Mouse (Mus musculus): ENCODE measurements at regions not wholly inside any gene's neighbourhood (a gene's known extent, or its start where the extent isn't known, plus 50 kb on each side); places are given as distances from the start of the nearest gene placed in this dataset.

DNA sequence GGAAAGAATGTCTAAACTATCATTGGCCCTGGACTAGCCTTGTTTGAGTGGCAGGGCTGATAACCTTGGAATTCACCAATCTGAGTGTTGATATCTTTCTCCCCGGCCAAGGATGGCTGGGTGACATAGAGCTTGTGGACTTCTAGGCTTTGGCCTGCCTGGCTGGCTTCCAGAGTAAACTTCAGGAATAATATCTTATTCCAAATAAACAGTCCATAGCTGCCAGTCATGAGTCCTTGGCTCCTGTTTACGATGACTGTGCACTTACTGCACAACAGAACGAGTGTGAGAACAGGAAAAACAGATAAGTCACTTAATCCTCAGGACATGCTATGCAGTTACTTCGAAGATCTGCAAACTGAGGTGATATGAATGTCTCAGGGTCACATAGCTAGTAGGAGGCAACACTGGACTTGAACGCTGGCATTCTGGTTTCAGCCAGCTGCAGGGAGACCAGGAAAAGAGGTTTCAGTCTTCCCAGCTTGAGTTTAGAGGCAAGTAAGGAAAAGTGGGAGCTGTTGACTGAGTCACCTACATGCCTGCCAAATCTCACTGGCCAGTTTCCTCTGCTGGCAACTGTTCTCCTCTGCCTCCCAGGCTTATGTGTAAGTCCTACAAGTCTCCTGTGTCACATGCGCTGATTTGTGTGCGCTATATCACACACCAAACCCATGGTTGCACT is 74.6 kb downstream of the Il12a start:
- WGBS, result 38% methylated on average over 7 of the region's 7 CpGs
- Histone ChIP-seq H3K4me1 (ENCODE audit: insufficient read depth) (no peaks in the 10 kb centered on the region), H3K9me3 (ENCODE audit: low read depth, low read length) (no peaks in the 10 kb centered on the region), H3K4me3 (ENCODE audit: low read depth, low read length) (no peak overlapping the region), H3K9ac (no peak overlapping the region), H3K4me2 (no peak overlapping the region), H3K36me3 (ENCODE audit: insufficient read depth) (no peaks in the 10 kb centered on the region), H3K27me3 (ENCODE audit: insufficient read depth, low read length) (no peaks in the 10 kb centered on the region), H3K27ac (ENCODE audit: low read depth) (no peak overlapping the region)
- peak; percentile 72; the same call in 1 of the 2 replicates for ATAC-seq (ENCODE audit: insufficient read depth)
- DNase-seq, result peak; percentile 78
- no peak for TF ChIP-seq CTCF (IDR thresholded peaks at IDR 0.05; ENCODE audit: low read depth)

DNA sequence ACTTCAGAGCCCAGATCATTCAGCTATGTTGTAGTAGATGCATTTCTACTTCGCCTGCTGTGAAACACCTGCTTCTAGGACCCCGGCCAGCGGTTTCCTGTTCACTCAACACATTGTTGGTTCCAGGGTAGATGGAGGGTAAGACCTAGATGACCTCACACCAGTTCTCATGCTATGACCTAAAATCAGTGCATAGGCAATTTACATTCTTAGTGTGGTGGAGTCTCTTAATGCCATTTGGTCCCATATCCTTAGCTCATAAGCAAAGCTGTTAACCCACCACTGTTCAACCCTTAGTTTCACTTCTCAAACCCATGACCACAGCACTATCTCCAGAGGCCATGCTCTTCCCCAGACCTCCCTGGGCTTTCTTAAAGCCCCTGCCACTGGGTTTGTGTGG is 81.1 kb downstream of the Il12a start:
- Histone ChIP-seq H3K9ac (no peak overlapping the region), H3K36me3 (ENCODE audit: insufficient read depth) (no peaks in the 10 kb centered on the region), H3K27ac (ENCODE audit: low read depth) (no peak overlapping the region), H3K4me2 (no peak overlapping the region), H3K27me3 (ENCODE audit: insufficient read depth, low read length) (no peaks in the 10 kb centered on the region), H3K4me1 (ENCODE audit: insufficient read depth) (no peaks in the 10 kb centered on the region), H3K9me3 (ENCODE audit: low read depth, low read length) (no peaks in the 10 kb centered on the region), H3K4me3 (ENCODE audit: low read depth, low read length) (no peak overlapping the region)
- 85% methylated on average over 3 of the region's 3 CpGs for WGBS
- DNase-seq (no peak), ATAC-seq (ENCODE audit: insufficient read depth) (no peak)
- TF ChIP-seq CTCF (IDR thresholded peaks at IDR 0.05; ENCODE audit: low read depth), result no peak

DNA sequence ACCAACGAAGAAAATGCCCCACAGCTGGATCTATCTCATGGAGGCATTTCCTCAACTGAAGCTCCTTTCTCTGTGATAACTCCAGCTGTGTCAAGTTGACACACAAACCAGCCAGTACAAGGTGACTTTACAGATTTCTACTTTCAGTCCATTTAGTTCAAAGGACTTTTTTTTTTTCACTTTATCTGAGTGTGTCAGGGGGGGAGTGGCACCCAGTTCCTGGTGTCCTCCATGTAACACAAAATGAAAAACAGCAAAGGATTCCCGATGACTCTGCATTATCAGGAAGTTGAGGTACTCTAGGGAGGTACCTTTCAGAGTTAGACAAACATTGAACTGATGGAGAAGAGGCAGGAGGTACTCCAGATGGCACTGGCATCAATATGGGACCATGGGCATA is 87.4 kb downstream of the Il12a start:
- H3K27ac ChIP-seq (ENCODE audit: low read depth), result no peak overlapping the region
- H3K4me1 ChIP-seq (ENCODE audit: insufficient read depth), result no peaks in the 10 kb centered on the region
- ATAC-seq (ENCODE audit: insufficient read depth) (no peak), DNase-seq (no peak)
- H3K9ac ChIP-seq, result no peak overlapping the region
- no peaks in the 10 kb centered on the region for H3K9me3 ChIP-seq (ENCODE audit: low read depth, low read length)
- no peak for TF ChIP-seq CTCF (IDR thresholded peaks at IDR 0.05; ENCODE audit: low read depth)
- H3K36me3 ChIP-seq (ENCODE audit: insufficient read depth), result no peaks in the 10 kb centered on the region
- H3K4me3 ChIP-seq (ENCODE audit: low read depth, low read length), result no peak overlapping the region
- H3K4me2 ChIP-seq, result no peak overlapping the region
- no peaks in the 10 kb centered on the region for H3K27me3 ChIP-seq (ENCODE audit: insufficient read depth, low read length)
- 72% methylated on average over 2 of the region's 2 CpGs for WGBS

DNA sequence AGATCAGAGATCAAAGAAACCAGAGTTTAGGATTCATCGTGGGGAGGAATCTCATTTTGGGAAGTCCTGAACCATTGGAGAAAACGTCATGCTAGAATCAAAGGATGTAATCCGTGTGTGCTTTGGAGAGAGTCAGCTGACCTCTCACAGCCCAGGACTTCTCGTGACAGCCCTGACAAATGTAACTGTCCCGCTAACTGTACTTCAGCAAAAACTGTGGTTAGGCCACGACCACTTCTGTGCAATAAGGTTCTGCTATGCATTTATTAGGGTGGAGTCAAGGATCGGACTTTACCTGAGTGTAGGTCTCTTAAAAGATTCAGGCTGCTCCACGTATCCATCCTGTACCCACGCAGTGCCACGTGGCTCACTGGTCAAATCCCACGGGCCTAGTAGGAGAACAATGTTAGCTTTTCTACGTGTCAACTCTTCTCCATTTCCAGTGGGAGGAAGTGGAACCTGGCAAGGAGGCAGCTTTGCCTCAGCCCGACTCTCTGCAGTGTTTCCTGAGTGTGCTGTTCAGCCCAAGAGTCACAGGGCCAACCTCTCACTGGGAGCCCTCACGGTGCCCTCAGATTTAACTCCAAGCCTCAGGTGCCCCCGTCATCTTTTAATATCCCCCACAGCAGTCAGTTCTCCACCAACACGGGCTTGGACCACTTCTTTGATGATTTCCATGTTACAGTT is 88.1 kb downstream of the Il12a start:
- no peaks in the 10 kb centered on the region for H3K4me1 ChIP-seq (ENCODE audit: insufficient read depth)
- WGBS, result 76% methylated on average over 16 of the region's 16 CpGs
- ATAC-seq (ENCODE audit: insufficient read depth), result no peak

GRCm38 (mm10) chr3:68780843-68781242 is 88.5 kb upstream of the 1110032F04Rik start:
- ATAC-seq (ENCODE audit: insufficient read depth), result peak; percentile 40; the same call in 1 of the 2 replicates
- Histone ChIP-seq H3K4me3 (ENCODE audit: low read depth, low read length) (no peak overlapping the region), H3K4me1 (ENCODE audit: insufficient read depth) (no peaks in the 10 kb centered on the region), H3K36me3 (ENCODE audit: insufficient read depth) (no peaks in the 10 kb centered on the region), H3K9ac (no peak overlapping the region), H3K27ac (ENCODE audit: low read depth) (no peak overlapping the region), H3K27me3 (ENCODE audit: insufficient read depth, low read length) (no peaks in the 10 kb centered on the region), H3K9me3 (ENCODE audit: low read depth, low read length) (no peaks in the 10 kb centered on the region), H3K4me2 (no peak overlapping the region)
- 39% methylated on average over 7 of the region's 7 CpGs for WGBS
- TF ChIP-seq CTCF (IDR thresholded peaks at IDR 0.05; ENCODE audit: low read depth), result no peak
- DNase-seq, result peak; percentile 67

More for the DNA sequence above, 88.1 kb downstream of the Il12a start:
- Histone ChIP-seq H3K9me3 (ENCODE audit: low read depth, low read length) (no peaks in the 10 kb centered on the region), H3K9ac (no peak overlapping the region), H3K27ac (ENCODE audit: low read depth) (no peak overlapping the region), H3K4me2 (no peak overlapping the region), H3K27me3 (ENCODE audit: insufficient read depth, low read length) (no peaks in the 10 kb centered on the region), H3K4me3 (ENCODE audit: low read depth, low read length) (no peak overlapping the region), H3K36me3 (ENCODE audit: insufficient read depth) (no peaks in the 10 kb centered on the region)
- TF ChIP-seq CTCF (IDR thresholded peaks at IDR 0.05; ENCODE audit: low read depth), result no peak
- DNase-seq, result no peak

DNA sequence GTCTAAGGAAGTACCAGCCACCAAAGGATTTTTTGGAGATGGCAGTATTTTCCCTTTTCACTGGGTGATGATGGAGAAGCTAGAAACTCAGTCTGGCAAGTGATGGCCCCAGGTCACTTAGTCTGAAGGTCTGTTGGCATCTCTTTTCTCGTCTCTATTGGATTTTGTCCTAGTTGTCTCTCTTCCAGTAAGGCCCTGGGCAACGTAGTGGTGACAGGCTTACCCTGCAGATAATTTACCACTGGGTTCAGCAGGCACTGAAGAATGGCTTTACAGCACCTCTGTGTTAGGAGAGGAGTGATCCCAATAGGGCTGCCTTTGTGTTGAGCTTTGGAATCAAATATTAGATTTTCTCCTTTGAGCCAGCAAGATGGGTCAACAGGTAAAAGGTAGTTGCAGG is 87.9 kb upstream of the 1110032F04Rik start:
- ATAC-seq (ENCODE audit: insufficient read depth) (no peak), DNase-seq (no peak)
- H3K36me3 ChIP-seq (ENCODE audit: insufficient read depth), result no peaks in the 10 kb centered on the region
- H3K27me3 ChIP-seq (ENCODE audit: insufficient read depth, low read length), result no peaks in the 10 kb centered on the region
- H3K9me3 ChIP-seq (ENCODE audit: low read depth, low read length), result no peaks in the 10 kb centered on the region
- H3K4me3 ChIP-seq (ENCODE audit: low read depth, low read length), result no peak overlapping the region
- H3K4me1 ChIP-seq (ENCODE audit: insufficient read depth), result no peaks in the 10 kb centered on the region
- no peak overlapping the region for H3K9ac ChIP-seq
- H3K4me2 ChIP-seq, result no peak overlapping the region
- WGBS, result 51% methylated on average over 2 of the region's 2 CpGs
- no peak for TF ChIP-seq CTCF (IDR thresholded peaks at IDR 0.05; ENCODE audit: low read depth)
- H3K27ac ChIP-seq (ENCODE audit: low read depth), result no peak overlapping the region

DNA sequence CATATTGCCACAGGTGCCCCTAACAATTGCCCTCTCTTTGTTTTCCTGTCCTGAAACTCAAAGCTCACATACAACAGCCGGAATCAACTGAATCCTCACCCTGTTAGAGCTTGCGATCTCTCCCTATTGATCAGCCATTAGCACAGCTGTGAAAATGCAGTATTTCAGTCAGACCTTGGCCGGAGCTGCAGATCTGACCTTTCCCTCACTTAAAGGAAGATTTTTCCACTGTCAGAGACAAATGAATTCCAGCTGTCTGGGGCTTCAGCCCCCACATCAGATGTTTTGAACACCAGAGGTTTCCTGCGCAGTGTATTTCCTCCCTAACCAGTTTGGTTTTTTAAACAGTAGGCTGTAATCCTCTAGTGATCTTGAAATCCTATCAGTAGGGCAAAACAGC is 87.0 kb upstream of the 1110032F04Rik start:
- H3K9ac ChIP-seq, result no peak overlapping the region
- no peaks in the 10 kb centered on the region for H3K9me3 ChIP-seq (ENCODE audit: low read depth, low read length)
- no peaks in the 10 kb centered on the region for H3K36me3 ChIP-seq (ENCODE audit: insufficient read depth)
- H3K27ac ChIP-seq (ENCODE audit: low read depth), result no peak overlapping the region
- WGBS, result 35% methylated on average over 4 of the region's 4 CpGs
- no peaks in the 10 kb centered on the region for H3K27me3 ChIP-seq (ENCODE audit: insufficient read depth, low read length)
- DNase-seq (no peak), ATAC-seq (ENCODE audit: insufficient read depth) (no peak)
- no peak overlapping the region for H3K4me3 ChIP-seq (ENCODE audit: low read depth, low read length)
- no peaks in the 10 kb centered on the region for H3K4me1 ChIP-seq (ENCODE audit: insufficient read depth)
- H3K4me2 ChIP-seq, result no peak overlapping the region
- no peak for TF ChIP-seq CTCF (IDR thresholded peaks at IDR 0.05; ENCODE audit: low read depth)

All from lung, embryonic 14.5 days (tissue).